Mouse (Mus musculus) CD8-positive naive resting alpha-beta T cell, adult 2 months (primary cell): Measurements from ENCODE around the gene Gab2.
"Not testable (repeated sequence)": the region's sequence is repeated elsewhere in the genome, so short reads cannot be mapped to it uniquely, and the experiment has no call there.

Experiments
- DNase-seq, 2 experiments: peaks; one replicate each; pipeline ENCODE4 v3.0.0; 2022; ENCODE audit warnings: low read depth in 2 of 2, low spot score in 2 of 2

Gene Gab2

GRCm38 (mm10) chr7:97128949-97129348, 47.6 kb downstream of the Gab2 start:
- no peak for DNase-seq

- DNase-seq, result no peak
Measured at GRCm38 (mm10) chr7:97136453-97136852, 55.1 kb downstream of the Gab2 start.

- DNase-seq, result no peak
Measured at GRCm38 (mm10) chr7:97151082-97151813, 69.9 kb downstream of the Gab2 start.

GRCm38 (mm10) chr7:97154756-97155487, 73.5 kb downstream of the Gab2 start:
- DNase-seq, result no peak

- DNase-seq, result no peak
Measured at GRCm38 (mm10) chr7:97164261-97164660, 82.9 kb downstream of the Gab2 start.

GRCm38 (mm10) chr7:97171089-97171488, 89.7 kb downstream of the Gab2 start:
- DNase-seq, result no peak

GRCm38 (mm10) chr7:97171719-97172118, 90.3 kb downstream of the Gab2 start:
- no peak for DNase-seq

GRCm38 (mm10) chr7:97172126-97172525, 90.7 kb downstream of the Gab2 start:
- no peak for DNase-seq

- no peak for DNase-seq
Measured at GRCm38 (mm10) chr7:97181931-97182330, 100.5 kb downstream of the Gab2 start.

- no peak for DNase-seq
Measured at GRCm38 (mm10) chr7:97183426-97183825, 102.0 kb downstream of the Gab2 start.

- no peak for DNase-seq
Measured at GRCm38 (mm10) chr7:97184005-97184404, 102.6 kb downstream of the Gab2 start.

GRCm38 (mm10) chr7:97187387-97188081, 106.1 kb downstream of the Gab2 start:
- no peak for DNase-seq

GRCm38 (mm10) chr7:97189116-97189515, 107.7 kb downstream of the Gab2 start:
- DNase-seq, result no peak

- no peak for DNase-seq
Measured at GRCm38 (mm10) chr7:97203907-97204306, 122.5 kb downstream of the Gab2 start.

- DNase-seq, result no peak
Measured at GRCm38 (mm10) chr7:97208811-97209549, 127.6 kb downstream of the Gab2 start.

- DNase-seq, result no peak
Measured at GRCm38 (mm10) chr7:97210064-97210685, 128.8 kb downstream of the Gab2 start.

- no peak for DNase-seq
Measured at GRCm38 (mm10) chr7:97211117-97211516, 129.7 kb downstream of the Gab2 start.

GRCm38 (mm10) chr7:97223836-97224235, 142.4 kb downstream of the Gab2 start:
- DNase-seq, result no peak

- no peak for DNase-seq
Measured at GRCm38 (mm10) chr7:97245261-97245949, 164.0 kb downstream of the Gab2 start.

GRCm38 (mm10) chr7:97245950-97246578, 164.7 kb downstream of the Gab2 start:
- DNase-seq, result not testable (repeated sequence)
